Mouse (Mus musculus): ENCODE measurements around the gene Ciita.

GRCm38 (mm10) chr16:10570708-10571107, 90.8 kb downstream of the Ciita start:
- TF ChIP-seq POLR2A (IDR thresholded peaks at IDR 0.05; ENCODE audit: borderline replicate concordance, insufficient read depth, low read length) = no peak
- peak; percentile 33; the same call in 1 of the 2 replicates for TF ChIP-seq CTCF (IDR thresholded peaks at IDR 0.05; ENCODE audit: borderline replicate concordance, insufficient read depth, low read depth, low read length)
